Mouse (Mus musculus) heart, adult 2 months (tissue): ENCODE data around the gene Scarb1. TPM values are rescaled to one million over a fixed set of nuclear protein-coding genes. Genes with fewer than 3 reads are reported as not detected.
"Not testable (repeated sequence)": the region's sequence is repeated elsewhere in the genome, so short reads cannot be mapped to it uniquely, and the experiment has no call there.

Experiments
- DNase-seq, 2 experiments: peaks; one replicate each; pipeline ENCODE4 v3.0.0; 2021
- H3K27ac ChIP-seq: fragments of 200-600 bp; 2 replicates; pipeline ENCODE4 v1.8.1; 2022
- H3K27me3 ChIP-seq: fragments of 200-500 bp; 2 replicates; pipeline ENCODE4 v1.6.1; 2012; ENCODE audit warnings: mild to moderate bottlenecking, low read length, inconsistent platforms, mixed read lengths; ENCODE audit not compliant: control insufficient read depth, insufficient read depth
- H3K36me3 ChIP-seq: fragments of 200-500 bp; 2 replicates; pipeline ENCODE4 v1.6.1; 2012; ENCODE audit warnings: low read length, inconsistent platforms; ENCODE audit not compliant: control insufficient read depth, insufficient read depth
- H3K4me1 ChIP-seq: fragments of 200-500 bp; 2 replicates; pipeline ENCODE4 v1.6.1; 2011; ENCODE audit warnings: low read length; ENCODE audit not compliant: control insufficient read depth, insufficient read depth
- H3K4me3 ChIP-seq: fragments of 200-600 bp; 2 replicates; pipeline ENCODE4 v1.8.1; 2022
- H3K79me2 ChIP-seq: fragments of 200-500 bp; replicated peaks from 2 replicates; pipeline ENCODE4 v1.6.1; 2012; ENCODE audit warnings: mild to moderate bottlenecking, inconsistent platforms, low read length, moderate library complexity, mixed read lengths; ENCODE audit not compliant: control insufficient read depth, insufficient read depth
- H3K9ac ChIP-seq: fragments of 200-500 bp; 2 replicates; pipeline ENCODE4 v1.6.1; 2012; ENCODE audit warnings: low read depth, mild to moderate bottlenecking, control low read depth, inconsistent platforms, low read length, mixed read lengths
- CTCF ChIP-seq: fragments of 200-600 bp; IDR thresholded peaks from 2 replicates; pipeline ENCODE4 v1.8.1; 2022; ENCODE audit warnings: antibody characterized with exemption, mild to moderate bottlenecking, moderate library complexity
- EP300 ChIP-seq: fragments of 200-500 bp; IDR thresholded peaks from 2 replicates; pipeline ENCODE4 v1.6.1; 2011; ENCODE audit warnings: low read depth, low read length, control low read depth; ENCODE audit not compliant: insufficient read depth
- POLR2A ChIP-seq: fragments of 200-500 bp; IDR thresholded peaks from 2 replicates; pipeline ENCODE4 v1.6.1; 2011; ENCODE audit warnings: mild to moderate bottlenecking, low read depth, low read length, control low read depth; ENCODE audit not compliant: insufficient read depth
- WGBS: fragments of 180-500 bp; shearing (Covaris S2); methylation state at CpG from one replicate; pipeline ENCODE4 v1.1.7; 2018; 5-methylcytosine and 5-hydroxymethylcytosine counted together
- intact Hi-C: fragments of 180-260 bp; cut with DNase I; formaldehyde crosslinking; loops from one replicate; pipeline ENCODE4 v1.15.1; 2025
- long read RNA-seq: library from polyadenylated mRNA; stranded (forward); transcript quantifications from one replicate; pipeline ENCODE4 v2.0.0, GENCODE M21; 2021
- polyA plus RNA-seq: library from polyadenylated mRNA; depleted of rRNA; stranded (reverse); fragments of >200 nt; gene quantifications from 2 replicates; pipeline ENCODE4 v1.2.3, GENCODE M21; 2012; rRNA removed
- total RNA-seq, 2 experiments: library from RNA; stranded (reverse); gene quantifications; 2 replicates each; pipeline ENCODE4 v1.2.3; 2021

Gene Scarb1
- total RNA-seq (10 to 100 TPM; 23.6 to 27.8 TPM), polyA plus RNA-seq (55.5 and 77.5 TPM in 2 replicates)
- long read RNA-seq, transcript Scarb1-201 (13 exons, 2,521 nt): major isoform, 11 of 19 reads
- long read RNA-seq, transcript Scarb1-202 (12 exons, 2,367 nt): minor isoform, 5 of 19 reads
- long read RNA-seq, partial matches to known transcripts: 2 of 19 reads
- long read RNA-seq, other reads (novel, unspliced or antisense): 1 of 19 reads

GRCm38 (mm10) chr5:125340547-125341262 lies at the start of gene Scarb1:
TSS of gene Scarb1 (minus strand) at chr5:125341094.
- TF ChIP-seq CTCF: peak; percentile 32
- peak; percentile 94 for TF ChIP-seq POLR2A
- no peak for TF ChIP-seq EP300

DNA sequence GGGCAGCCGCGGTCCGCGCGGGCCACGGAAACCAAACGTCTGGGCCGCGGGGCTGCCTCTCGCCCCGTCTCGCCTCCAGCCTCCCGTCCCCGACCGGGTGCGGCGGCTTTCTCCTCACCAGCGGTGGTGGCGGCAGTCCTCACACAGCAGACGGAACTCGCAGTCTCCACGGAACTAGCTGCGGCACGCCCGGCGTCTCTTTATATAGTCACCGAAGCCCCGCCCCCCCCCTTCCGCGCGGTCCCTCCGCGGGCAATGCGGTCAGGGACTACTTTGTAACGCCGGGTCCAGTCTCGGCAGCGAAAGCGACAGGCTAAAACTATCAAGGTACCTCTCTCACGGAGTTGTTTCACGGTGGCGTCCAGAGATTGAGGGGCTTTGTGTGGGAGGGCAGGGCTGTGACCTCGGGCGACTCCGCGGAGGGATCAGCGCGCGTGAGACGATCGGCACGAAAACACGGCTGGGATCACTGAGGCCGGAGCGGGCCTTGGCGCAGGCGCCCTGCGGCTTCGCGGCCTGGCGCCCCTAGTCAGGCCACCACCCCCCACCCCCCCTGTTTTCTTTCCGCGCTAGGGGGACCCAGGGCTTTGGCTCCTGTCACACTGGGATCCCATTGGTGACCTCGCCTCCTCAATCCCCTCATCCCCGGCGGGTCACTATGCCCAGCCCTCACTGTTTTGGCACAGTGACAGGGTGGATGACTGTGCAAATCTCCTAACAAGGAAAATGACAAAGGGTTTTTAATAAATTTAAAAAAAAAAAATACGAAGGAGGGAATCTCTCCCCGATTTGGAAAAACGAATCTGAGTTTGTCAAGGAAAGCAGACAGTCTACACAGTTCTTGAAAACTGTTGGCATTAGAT lies 48.9 kb upstream of the Scarb1 start, which contains the start of gene Ubc:
Gene Ubc, minus strand, starts transcription at position 624 of the 863 bp plus-strand sequence.
- Histone ChIP-seq H3K9ac (peak within 1 kb of the TSS; percentile 99), H3K36me3 (peaks cover 26% of the 10 kb centered on the region), H3K79me2 (peaks cover 8% of the 10 kb centered on the region; the same call in 1 of the 2 replicates), H3K27me3 (no peaks in the 10 kb centered on the region), H3K4me1 (peaks cover 15% of the 10 kb centered on the region), H3K27ac (peak within 1 kb of the TSS; percentile 99), H3K4me3 (peak within 1 kb of the TSS; percentile 86)
- under 1% methylated on average over 69 of the region's 69 CpGs for WGBS
- intact Hi-C loops: loop anchor here (2.0 kb wide), 1 partner anchor 15 kb away; no protein-coding TSS in a partner anchor
- TF ChIP-seq POLR2A (peak; percentile 98), CTCF (no peak), EP300 (peak; percentile 57; the same call in 1 of the 2 replicates)
- peak; percentile 92 to 93 for DNase-seq

More at GRCm38 (mm10) chr5:125340547-125341262, at the start of gene Scarb1:
- peak; percentile 91 to 94 for DNase-seq
- peak within 1 kb of the TSS; percentile 79 for H3K9ac ChIP-seq
- H3K79me2 ChIP-seq: no peaks in the 10 kb centered on the region
- peak within 1 kb of the TSS; percentile 75 for H3K4me3 ChIP-seq
- H3K4me1 ChIP-seq: peaks cover 10% of the 10 kb centered on the region
- H3K36me3 ChIP-seq: no peaks in the 10 kb centered on the region
- intact Hi-C loops: loop anchor here (2.0 to 5.0 kb wide), 3 partner anchors 22 to 68 kb away; no protein-coding TSS in a partner anchor
- no peaks in the 10 kb centered on the region for H3K27me3 ChIP-seq
- under 1% methylated on average over 39 of the region's 42 CpGs for WGBS
- peak within 1 kb of the TSS; percentile 89 for H3K27ac ChIP-seq

GRCm38 (mm10) chr5:125389131-125389578 lies 48.3 kb upstream of the Scarb1 start, which contains the start of gene Gm10382:
TSS of gene Gm10382 (plus strand) at chr5:125389322.
- peak within 1 kb of the TSS; percentile 86 for H3K4me3 ChIP-seq
- intact Hi-C loops: loop anchor here (2.0 kb wide), 1 partner anchor 16 kb away; no protein-coding TSS in a partner anchor
- peak within 1 kb of the TSS; percentile 99 for H3K27ac ChIP-seq
- H3K36me3 ChIP-seq: peaks cover 32% of the 10 kb centered on the region
- WGBS: under 1% methylated on average over 39 of the region's 41 CpGs
- peaks cover 17% of the 10 kb centered on the region for H3K4me1 ChIP-seq
- H3K27me3 ChIP-seq: no peaks in the 10 kb centered on the region
- DNase-seq: peak; percentile 91 to 92
- H3K79me2 ChIP-seq: peaks cover 8% of the 10 kb centered on the region; the same call in 1 of the 2 replicates
- TF ChIP-seq EP300 (no peak; the same call in 1 of the 2 replicates), CTCF (no peak), POLR2A (no peak; the same call in 1 of the 2 replicates)
- peak within 1 kb of the TSS; percentile 99 for H3K9ac ChIP-seq

DNA sequence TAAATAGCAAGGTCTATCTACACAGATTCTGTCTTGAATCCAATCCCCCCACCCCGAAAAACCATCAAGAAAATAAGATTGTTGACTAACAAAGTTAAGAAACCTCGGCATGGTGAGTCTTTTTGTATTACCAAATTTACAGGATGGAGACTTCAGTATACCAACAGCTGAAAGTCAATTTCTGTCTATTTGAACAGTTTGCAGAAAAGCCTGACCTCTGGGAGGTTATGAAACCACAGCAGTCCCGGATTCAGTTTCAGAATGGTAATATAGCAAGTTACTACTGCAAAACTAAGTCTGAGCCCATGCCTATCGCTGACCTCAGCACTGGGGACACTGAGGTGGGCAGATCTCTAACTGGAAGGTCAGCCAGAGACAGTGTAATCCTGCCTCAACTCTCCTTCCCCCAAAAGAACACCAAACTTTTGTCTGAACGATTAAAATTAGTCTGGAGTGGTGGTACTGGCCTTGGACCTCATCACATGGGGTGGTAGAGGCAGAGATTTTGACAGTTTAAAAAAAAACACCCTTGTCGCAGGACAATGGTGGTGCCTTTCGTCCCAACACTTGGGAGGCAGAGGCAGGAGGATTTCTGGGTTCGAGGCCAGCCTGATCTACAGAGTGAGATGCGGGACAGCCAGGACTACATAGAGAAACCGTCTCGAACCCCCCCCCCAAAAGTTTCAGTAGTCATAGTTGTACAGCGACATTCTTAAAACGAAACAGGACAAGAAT lies 47.6 kb upstream of the Scarb1 start:
- peaks cover 14% of the 10 kb centered on the region for H3K4me1 ChIP-seq
- peak overlapping the region; percentile 99 for H3K9ac ChIP-seq
- 3% methylated on average over 13 of the region's 13 CpGs for WGBS
- TF ChIP-seq POLR2A (peak; percentile 46; the same call in 1 of the 2 replicates), EP300 (0 out of 2 replicates have a peak, but pooled peaks have one; percentile 34), CTCF (no peak)
- peak overlapping the region; percentile 86 for H3K4me3 ChIP-seq
- no peak for DNase-seq
- H3K27ac ChIP-seq: peak overlapping the region; percentile 99
- intact Hi-C loops: loop anchor here (2.0 kb wide), 1 partner anchor 16 kb away; no protein-coding TSS in a partner anchor
- H3K36me3 ChIP-seq: peaks cover 39% of the 10 kb centered on the region
- H3K27me3 ChIP-seq: no peaks in the 10 kb centered on the region
- H3K79me2 ChIP-seq: peaks cover 8% of the 10 kb centered on the region; the same call in 1 of the 2 replicates

- H3K79me2 ChIP-seq, H3K27ac ChIP-seq, intact Hi-C loops, H3K27me3 ChIP-seq, H3K9ac ChIP-seq: not testable (repeated sequence)
- WGBS: 31% methylated on average over 4 of the region's 6 CpGs
- H3K4me1 ChIP-seq: peaks cover 15% of the 10 kb centered on the region
- DNase-seq: peak in 1 of 2 experiments; percentile 30
- H3K36me3 ChIP-seq: peaks cover 46% of the 10 kb centered on the region
- H3K4me3 ChIP-seq: 0 out of 2 replicates have a peak overlapping the region, but pooled peaks have one; percentile 6
Measured at GRCm38 (mm10) chr5:125387295-125387694, 46.4 kb upstream of the Scarb1 start.
